ENCODE assay signal across 12 mouse cellular contexts in genomic region chr10:62603233-62604030, GRCm38 (mm10). TPM values are rescaled to one million over a fixed set of nuclear protein-coding genes. Genes with fewer than 3 reads are reported as not detected.
DNase-seq lines count a peak whose midpoint lies in the region; ATAC-seq and TF ChIP-seq lines count a peak whose summit lies in the region.
"Had no signal": no experiment of that assay in that cellular context is flagged by ENCODE, and none has a peak within 500 bp of the region (broad histone marks: within the 10 kb centered on the region; RNA-seq: fewer than 3 reads in every experiment).

No protein-coding gene starts in this region.

- no peak for DNase-seq in heart, embryonic 10.5 days (ENCODE audit: low spot score)
- DNase-seq in 3T3-L1 (ENCODE audit: low read depth, low spot score) = peak; percentile 18
- DNase-seq in ES-E14 (ENCODE audit: low read depth, low spot score) = no peak
- DNase-seq in lung, postnatal 25 days (ENCODE audit: low spot score) = no peak
- DNase-seq in adipocyte (ENCODE audit: low spot score) = no peak
- DNase-seq in T-cell, adult 2 months (ENCODE audit: low spot score) = no peak
- DNase-seq: adrenal gland, adult 8-10 months; cerebellum, adult 11 months; kidney, adult 9 months had no signal

- in situ Hi-C loops in ES-E14 (cut with MboI; ENCODE audit: low sequenced_read_pairs in 2 of 2, unreplicated experiment in 2 of 2) = no loop called here

- no peaks in the 10 kb centered on the region for H3K9me3 ChIP-seq in heart, embryonic 13.5 days
- H3K9me3 ChIP-seq in heart, embryonic 10.5 days = no peaks in the 10 kb centered on the region
- no peaks in the 10 kb centered on the region; the same call in 1 of the 2 replicates for H3K9me3 ChIP-seq in ES-E14 (ENCODE audit: control insufficient read depth, insufficient read depth, low read depth, low read length)
- H3K9me3 ChIP-seq in liver, embryonic 15.5 days (replicated peaks) = no peaks in the 10 kb centered on the region
- H3K9me3 ChIP-seq: limb, embryonic 15.5 days had no signal

- peaks cover 19% of the 10 kb centered on the region for H3K4me1 ChIP-seq in heart, embryonic 13.5 days
- peaks cover 13% of the 10 kb centered on the region for H3K4me1 ChIP-seq in heart, embryonic 10.5 days
- peaks cover 2% of the 10 kb centered on the region in 2 experiments; a peak in 2 of 4 replicates for H3K4me1 ChIP-seq in ES-E14 (ENCODE audit: control insufficient read depth in 2 of 2, insufficient read depth in 2 of 2, low read length in 2 of 2, poor library complexity in 1 of 2)
- H3K4me1 ChIP-seq in liver, embryonic 15.5 days (replicated peaks) = peaks cover 31% of the 10 kb centered on the region

- H3K27ac ChIP-seq in heart, embryonic 13.5 days (replicated peaks) = no peak overlapping the region
- H3K27ac ChIP-seq in heart, embryonic 10.5 days = no peak overlapping the region
- no peak overlapping the region for H3K27ac ChIP-seq in ES-E14 (ENCODE audit: insufficient read depth, low read depth, low read length, poor library complexity, severe bottlenecking)
- H3K27ac ChIP-seq in liver, embryonic 15.5 days (replicated peaks) = no peak overlapping the region

- H3K36me3 ChIP-seq in heart, embryonic 13.5 days = peaks cover 5% of the 10 kb centered on the region
- peaks cover 7% of the 10 kb centered on the region for H3K36me3 ChIP-seq in heart, embryonic 10.5 days
- peaks cover 8% of the 10 kb centered on the region for H3K36me3 ChIP-seq in ES-E14 (ENCODE audit: control insufficient read depth, insufficient read depth, low read length, poor library complexity, severe bottlenecking)
- H3K36me3 ChIP-seq in liver, embryonic 15.5 days (replicated peaks) = peaks cover 7% of the 10 kb centered on the region

- H3K27me3 ChIP-seq in heart, embryonic 13.5 days (replicated peaks) = no peaks in the 10 kb centered on the region
- no peaks in the 10 kb centered on the region for H3K27me3 ChIP-seq in heart, embryonic 10.5 days (ENCODE audit: insufficient read depth, poor library complexity, severe bottlenecking)
- no peaks in the 10 kb centered on the region for H3K27me3 ChIP-seq in liver, embryonic 15.5 days
- H3K27me3 ChIP-seq: limb, embryonic 15.5 days had no signal

- H3K4me3 ChIP-seq in heart, embryonic 13.5 days = no peak overlapping the region
- H3K4me3 ChIP-seq in heart, embryonic 10.5 days = no peak overlapping the region
- peak overlapping the region in 1 of 2 experiments; percentile 71; a peak in 2 of 4 replicates for H3K4me3 ChIP-seq in ES-E14 (ENCODE audit: insufficient read depth in 1 of 2, low read depth in 1 of 2, low read length in 2 of 2, poor library complexity in 1 of 2, severe bottlenecking in 1 of 2)
- H3K4me3 ChIP-seq in liver, embryonic 15.5 days (replicated peaks) = peak overlapping the region; percentile 91

- H3K9ac ChIP-seq in heart, embryonic 13.5 days = 0 out of 2 replicates have a peak overlapping the region, but pooled peaks have one; percentile 87
- H3K9ac ChIP-seq in ES-E14 (ENCODE audit: insufficient read depth, low read depth, low read length, poor library complexity, severe bottlenecking) = peak overlapping the region; percentile 97; the same call in 1 of the 2 replicates
- H3K9ac ChIP-seq in liver, embryonic 15.5 days = no peak overlapping the region

- WGBS in heart, embryonic 13.5 days = 86% methylated on average over 12 of the region's 12 CpGs
- 84% methylated on average over 12 of the region's 12 CpGs for WGBS in heart, embryonic 10.5 days
- WGBS in liver, embryonic 15.5 days (ENCODE audit: insufficient replicate concordance) = 70% methylated on average over 12 of the region's 12 CpGs

- ATAC-seq in heart, embryonic 13.5 days (ENCODE audit: extremely low read depth, insufficient number of reproducible peaks, low FRiP score, low TSS enrichment) = no peak
- no peak for ATAC-seq in liver, embryonic 15.5 days (ENCODE audit: insufficient read depth)

- H3K4me2 ChIP-seq in heart, embryonic 13.5 days = peak overlapping the region; percentile 96; the same call in 1 of the 2 replicates
- H3K4me2 ChIP-seq in liver, embryonic 15.5 days = peak overlapping the region; percentile 97

TF ChIP-seq in ES-E14, 5 proteins besides CTCF, POLR2A, EP300 and RAD21:
- TF ChIP-seq HCFC1 (IDR thresholded peaks at IDR 0.05; ENCODE audit: borderline replicate concordance, insufficient read depth, low read length) = no peak
- no peak for TF ChIP-seq ZNF384 (IDR thresholded peaks at IDR 0.05; ENCODE audit: low read depth, low read length)
- no peak for TF ChIP-seq CHD2 (IDR thresholded peaks at IDR 0.05; ENCODE audit: low read depth, low read length)
- no peak for TF ChIP-seq ZC3H11A (IDR thresholded peaks at IDR 0.05; ENCODE audit: borderline replicate concordance, low read depth, low read length)
- TF ChIP-seq MAFK (IDR thresholded peaks at IDR 0.05; ENCODE audit: insufficient read depth, low read depth, low read length) = no peak
TF ChIP-seq in ES-E14: peak in this region for 0.

RNA-seq across cellular contexts. Expression of gene Ddx21, which starts 1.4 kb away (rescaled TPM):
- 11.3 and 12.2 TPM in 2 replicates for polyA plus RNA-seq in heart, embryonic 13.5 days (2015; fragmentation: Nextera tagmentation; extraction: Ambion mirVana)
- 20.5 and 26.4 TPM in 2 replicates for polyA plus RNA-seq in heart, embryonic 10.5 days (2016; fragmentation: Nextera tagmentation; extraction: Ambion mirVana)
- total RNA-seq in ES-E14 (2012; rRNA removed) = 164 and 185 TPM in 2 replicates
- 10.7 and 11.8 TPM in 2 replicates for polyA plus RNA-seq in liver, embryonic 15.5 days (2015; fragmentation: Nextera tagmentation; extraction: Ambion mirVana)

RNA-seq across cellular contexts. Expression of gene Kif1bp, which starts 25.2 kb away (rescaled TPM):
- 26.0 and 27.3 TPM in 2 replicates for polyA plus RNA-seq in heart, embryonic 13.5 days (2015; fragmentation: Nextera tagmentation; extraction: Ambion mirVana)
- 31.5 and 33.9 TPM in 2 replicates for polyA plus RNA-seq in heart, embryonic 10.5 days (2016; fragmentation: Nextera tagmentation; extraction: Ambion mirVana)
- total RNA-seq in ES-E14 (2012; rRNA removed) = 12.7 and 17.3 TPM in 2 replicates
- polyA plus RNA-seq in liver, embryonic 15.5 days (2015; fragmentation: Nextera tagmentation; extraction: Ambion mirVana) = 11.1 and 11.3 TPM in 2 replicates

RNA-seq across cellular contexts. Expression of gene Ddx50, which starts 47.6 kb away (rescaled TPM):
- polyA plus RNA-seq in heart, embryonic 13.5 days (2015; fragmentation: Nextera tagmentation; extraction: Ambion mirVana) = 91.8 and 93.5 TPM in 2 replicates
- 105 and 114 TPM in 2 replicates for polyA plus RNA-seq in heart, embryonic 10.5 days (2016; fragmentation: Nextera tagmentation; extraction: Ambion mirVana)
- total RNA-seq in ES-E14 (2012; rRNA removed) = 43.9 and 61.8 TPM in 2 replicates
- polyA plus RNA-seq in liver, embryonic 15.5 days (2015; fragmentation: Nextera tagmentation; extraction: Ambion mirVana) = 35.2 and 35.9 TPM in 2 replicates
